Mouse (Mus musculus) forebrain, postnatal 0 days (tissue): ENCODE data around the gene Ccdc88c. TPM values are rescaled to one million over a fixed set of nuclear protein-coding genes. Genes with fewer than 3 reads are reported as not detected.

Experiments
- ATAC-seq: fragments of 200-750 bp; cut with Nextera tagmentation; 2 replicates; pipeline ENCODE4 v1.8.0; 2017; ENCODE audit warnings: mild to moderate bottlenecking, moderate library complexity
- DNase-seq: peaks from one replicate; pipeline ENCODE4 v3.0.0-alpha.2; 2015
- H3K27ac ChIP-seq: fragments of 300-500 bp; sonication (generic); 2 replicates; pipeline ENCODE4 v1.5.1; 2014; ENCODE audit warnings: low read depth, mild to moderate bottlenecking, antibody characterized with exemption, low read length, moderate library complexity, mixed read lengths
- H3K27me3 ChIP-seq: fragments of 300-500 bp; sonication (generic); 2 replicates; pipeline ENCODE4 v1.6.1; 2014; ENCODE audit warnings: mild to moderate bottlenecking, low read length, mixed read lengths; ENCODE audit not compliant: insufficient read depth
- H3K36me3 ChIP-seq: fragments of 300-500 bp; sonication (generic); 2 replicates; pipeline ENCODE4 v1.6.1; 2014; ENCODE audit warnings: mild to moderate bottlenecking, moderate library complexity; ENCODE audit not compliant: insufficient read depth
- H3K4me1 ChIP-seq: fragments of 300-500 bp; sonication (generic); 2 replicates; pipeline ENCODE4 v1.6.1; 2014; ENCODE audit warnings: antibody characterized with exemption; ENCODE audit not compliant: insufficient read depth
- H3K4me2 ChIP-seq: fragments of 300-500 bp; sonication (generic); 2 replicates; pipeline ENCODE4 v1.6.1; 2014; ENCODE audit warnings: low read depth, mild to moderate bottlenecking, moderate library complexity
- H3K4me3 ChIP-seq: fragments of 300-500 bp; sonication (generic); 2 replicates; pipeline ENCODE4 v1.5.1; 2014; ENCODE audit warnings: low read depth, low read length, mixed read lengths
- H3K9ac ChIP-seq: fragments of 300-500 bp; sonication (generic); 2 replicates; pipeline ENCODE4 v1.6.1; 2014; ENCODE audit warnings: mild to moderate bottlenecking
- H3K9me3 ChIP-seq: fragments of 300-500 bp; sonication (generic); 2 replicates; pipeline ENCODE4 v1.6.1; 2016; ENCODE audit warnings: low read length
- CTCF ChIP-seq: sonication (generic); IDR thresholded peaks from 2 replicates; pipeline ENCODE4 v1.5.1; 2016; ENCODE audit warnings: antibody characterized with exemption, control low read depth, low read depth
- WGBS: fragments of 180-500 bp; shearing (Covaris S2); extraction: QIAGEN DNeasy Blood & Tissue Kit; methylation state at CpG from one replicate; pipeline ENCODE4 v1.1.7; 2014; 5-methylcytosine and 5-hydroxymethylcytosine counted together
- polyA plus RNA-seq: library from polyadenylated mRNA; unstranded; fragments of >200 nt; fragmentation: Nextera tagmentation; extraction: Ambion mirVana; gene quantifications from 2 replicates; pipeline ENCODE4 v1.2.1, GENCODE M21; 2015
- total RNA-seq: library from RNA; depleted of rRNA; stranded (reverse); fragments of >200 nt; gene quantifications from 2 replicates; pipeline ENCODE4 v1.2.3, GENCODE M21; 2014

The Ccdc88c gene
- total and polyA plus RNA-seq, 2 experiments from 2014 or later: 14.6 to 31.5 TPM

DNA sequence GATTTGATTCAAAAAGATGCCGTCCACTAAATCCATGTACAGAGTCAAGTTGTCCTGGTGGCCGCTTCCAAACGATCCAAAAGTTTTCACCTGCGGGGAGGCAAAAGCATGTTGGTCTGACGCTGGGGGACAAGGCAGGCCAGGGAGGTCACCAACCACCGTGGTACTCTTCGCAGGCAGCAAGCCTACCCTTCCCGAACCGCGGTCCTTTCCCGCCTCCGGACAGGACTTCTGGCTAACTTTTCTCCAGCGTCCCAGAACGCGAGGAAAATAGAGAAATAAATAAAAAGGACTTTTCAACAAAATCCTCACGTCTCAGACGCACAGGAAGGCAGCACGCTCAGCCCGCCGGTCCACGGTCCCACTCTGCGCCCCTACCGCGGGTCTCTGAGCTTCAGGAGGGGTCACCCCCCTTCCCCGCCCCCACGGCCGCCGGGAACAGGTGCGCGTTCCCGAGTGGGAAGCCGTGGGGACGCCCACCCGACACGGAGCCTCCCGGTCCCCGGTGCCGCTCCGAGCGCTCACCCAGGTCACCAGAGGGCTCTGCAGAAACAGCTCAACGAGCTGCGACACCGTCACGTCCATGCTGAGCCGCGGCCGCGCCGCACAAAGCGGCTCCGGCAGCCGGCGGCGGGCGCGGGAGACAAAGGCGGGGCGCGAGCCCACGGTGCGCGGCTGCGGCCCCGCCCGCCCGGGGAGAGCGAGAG lies 456 bp downstream of the Ccdc88c start:
- H3K27ac ChIP-seq: peak overlapping the region; percentile 95
- no peaks in the 10 kb centered on the region for H3K27me3 ChIP-seq
- no peak for TF ChIP-seq CTCF
- DNase-seq (peak; percentile 28), ATAC-seq (no peak; the same call in 1 of the 2 replicates)
- peaks cover 23% of the 10 kb centered on the region for H3K4me1 ChIP-seq
- 1% methylated on average over 62 of the region's 67 CpGs for whole genome bisulfite sequencing
- no peaks in the 10 kb centered on the region for H3K36me3 ChIP-seq
- H3K9ac ChIP-seq: peak overlapping the region; percentile 79
- H3K9me3 ChIP-seq: no peaks in the 10 kb centered on the region
- peak overlapping the region; percentile 80 for H3K4me2 ChIP-seq
- peak overlapping the region; percentile 84 for H3K4me3 ChIP-seq

DNA sequence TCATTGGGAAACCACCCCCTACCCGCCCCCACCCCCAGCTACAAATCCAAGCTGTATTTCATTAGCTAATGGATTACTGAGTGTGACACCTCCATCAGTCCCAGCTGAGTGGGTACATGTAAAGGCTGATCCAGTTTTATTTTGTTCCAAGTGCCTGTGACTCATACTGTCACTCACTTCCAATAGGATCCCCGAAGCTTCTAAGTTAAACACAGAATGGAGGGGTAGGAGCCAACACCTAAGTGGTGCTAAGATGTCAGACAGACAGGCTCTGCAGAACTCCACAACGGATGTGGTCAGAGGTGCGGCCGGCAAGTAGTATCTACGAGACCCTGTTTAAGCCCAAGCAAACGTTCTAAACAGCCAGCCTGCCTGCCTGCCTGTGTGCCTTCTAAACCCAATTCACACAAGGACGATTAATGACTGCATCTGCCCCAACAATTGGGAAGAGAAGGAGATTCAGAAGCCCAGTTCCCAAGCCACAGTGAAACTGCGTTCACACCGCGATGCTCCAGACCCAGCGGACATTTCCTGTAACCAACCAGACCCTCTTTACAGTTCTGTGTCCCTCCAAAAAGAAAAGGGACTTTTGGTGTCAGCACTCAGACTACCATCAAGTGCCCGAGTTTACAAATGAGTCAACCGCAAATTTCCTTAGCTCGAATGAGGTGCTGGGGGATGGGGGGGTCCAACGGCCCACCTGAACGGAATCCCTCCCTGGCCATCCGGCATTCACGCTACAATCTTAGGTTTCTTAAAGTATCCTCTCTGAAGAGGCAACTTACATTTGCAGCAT lies 1.2 kb downstream of the Ccdc88c start:
- WGBS: under 1% methylated on average over 19 of the region's 19 CpGs
- TF ChIP-seq CTCF: no peak
- Histone ChIP-seq H3K27ac (no peak overlapping the region), H3K27me3 (no peaks in the 10 kb centered on the region), H3K4me3 (peak overlapping the region; percentile 84), H3K9ac (peak overlapping the region; percentile 79), H3K4me2 (peak overlapping the region; percentile 80), H3K9me3 (no peaks in the 10 kb centered on the region), H3K4me1 (peaks cover 23% of the 10 kb centered on the region), H3K36me3 (no peaks in the 10 kb centered on the region)
- ATAC-seq (no peak), DNase-seq (no peak)

GRCm38 (mm10) chr12:101026946-101027345 lies 1.9 kb downstream of the Ccdc88c start:
- Histone ChIP-seq H3K27me3 (no peaks in the 10 kb centered on the region), H3K27ac (no peak overlapping the region), H3K9me3 (no peaks in the 10 kb centered on the region), H3K4me2 (peak overlapping the region; percentile 80), H3K4me3 (peak overlapping the region; percentile 84), H3K36me3 (peaks cover 2% of the 10 kb centered on the region; the same call in 1 of the 2 replicates), H3K9ac (peak overlapping the region; percentile 79), H3K4me1 (peaks cover 23% of the 10 kb centered on the region)
- WGBS: 3% methylated on average over 14 of the region's 14 CpGs
- ATAC-seq (no peak), DNase-seq (peak; percentile 53)
- TF ChIP-seq CTCF: no peak

GRCm38 (mm10) chr12:101026518-101026917 lies 2.3 kb downstream of the Ccdc88c start:
- peak overlapping the region; percentile 84 for H3K4me3 ChIP-seq
- no peak overlapping the region for H3K27ac ChIP-seq
- H3K4me2 ChIP-seq: peak overlapping the region; percentile 80
- H3K4me1 ChIP-seq: peaks cover 23% of the 10 kb centered on the region
- peaks cover 7% of the 10 kb centered on the region; the same call in 1 of the 2 replicates for H3K36me3 ChIP-seq
- H3K9ac ChIP-seq: peak overlapping the region; percentile 79
- 29% methylated on average over 7 of the region's 7 CpGs for WGBS
- ATAC-seq (no peak), DNase-seq (peak; percentile 31)
- TF ChIP-seq CTCF: no peak
- no peaks in the 10 kb centered on the region for H3K27me3 ChIP-seq
- no peaks in the 10 kb centered on the region for H3K9me3 ChIP-seq

DNA sequence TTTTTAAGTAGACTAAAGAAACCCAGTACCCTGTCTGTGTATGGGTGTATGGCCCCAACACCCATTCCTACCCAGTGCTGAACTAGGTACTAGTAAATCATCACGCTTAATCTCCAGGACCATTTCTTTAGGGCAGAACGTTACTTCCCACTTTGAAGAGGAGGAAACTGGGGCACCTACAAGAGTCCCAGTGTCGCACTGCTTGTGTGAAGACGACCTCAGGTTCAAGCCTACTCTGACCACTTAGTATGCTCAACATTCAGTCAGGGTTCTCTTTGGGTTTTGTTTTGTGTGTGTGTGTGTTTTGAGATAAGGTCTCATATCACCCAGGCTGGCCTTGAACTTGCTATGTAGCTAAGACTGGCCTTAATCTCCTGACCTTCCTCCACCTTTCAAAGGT lies 2.8 kb downstream of the Ccdc88c start:
- Histone ChIP-seq H3K4me2 (peak overlapping the region; percentile 80; the same call in 1 of the 2 replicates), H3K9me3 (no peaks in the 10 kb centered on the region), H3K36me3 (peaks cover 10% of the 10 kb centered on the region), H3K4me1 (peaks cover 23% of the 10 kb centered on the region), H3K9ac (no peak overlapping the region), H3K4me3 (no peak overlapping the region), H3K27ac (no peak overlapping the region), H3K27me3 (no peaks in the 10 kb centered on the region)
- no peak for ATAC-seq
- no peak for TF ChIP-seq CTCF
- DNase-seq: no peak
- WGBS: 84% methylated on average over 4 of the region's 4 CpGs

DNA sequence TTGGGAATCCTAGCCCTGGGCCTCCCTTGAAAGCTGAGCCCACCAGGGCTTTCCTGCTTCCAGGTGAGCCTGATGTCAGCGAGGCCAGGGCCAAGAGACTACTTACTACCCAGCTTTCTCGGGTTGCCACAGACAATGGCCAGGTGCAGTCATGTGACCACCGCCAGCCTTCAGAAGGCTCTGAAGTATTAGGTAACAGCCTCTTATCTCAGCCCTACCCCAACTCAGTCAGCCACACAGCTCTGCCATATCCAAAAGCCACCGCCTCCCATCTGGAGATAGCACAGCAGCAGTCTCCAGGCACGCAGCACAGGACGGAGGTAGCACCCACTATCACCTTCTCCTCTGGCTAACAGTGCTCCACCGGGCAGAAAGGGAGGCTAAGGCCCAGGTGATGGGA lies 3.5 kb downstream of the Ccdc88c start:
- Histone ChIP-seq H3K27ac (no peak overlapping the region), H3K9ac (no peak overlapping the region), H3K27me3 (no peaks in the 10 kb centered on the region), H3K36me3 (peaks cover 15% of the 10 kb centered on the region), H3K4me3 (no peak overlapping the region), H3K9me3 (no peaks in the 10 kb centered on the region), H3K4me2 (peak overlapping the region; percentile 80), H3K4me1 (peaks cover 23% of the 10 kb centered on the region)
- DNase-seq (no peak), ATAC-seq (no peak)
- TF ChIP-seq CTCF: no peak
- WGBS: 74% methylated on average over 7 of the region's 7 CpGs

- Histone ChIP-seq H3K36me3 (peaks cover 15% of the 10 kb centered on the region), H3K9ac (no peak overlapping the region), H3K4me2 (peak overlapping the region; percentile 80), H3K9me3 (no peaks in the 10 kb centered on the region), H3K27me3 (no peaks in the 10 kb centered on the region), H3K4me3 (no peak overlapping the region), H3K27ac (no peak overlapping the region), H3K4me1 (peaks cover 23% of the 10 kb centered on the region)
- WGBS: 46% methylated on average over 8 of the region's 8 CpGs
- no peak for TF ChIP-seq CTCF
- no peak for ATAC-seq
- DNase-seq: no peak
Observed at GRCm38 (mm10) chr12:101024824-101025223, 4.0 kb downstream of the Ccdc88c start.
